Mouse (Mus musculus): ENCODE data around the gene Rubcn. TPM values are rescaled to one million over a fixed set of nuclear protein-coding genes. Genes with fewer than 3 reads are reported as not detected.
"Not testable (repeated sequence)": the region's sequence is repeated elsewhere in the genome, so short reads cannot be mapped to it uniquely, and the experiment has no call there.

The Rubcn gene
- polyA plus RNA-seq, 1 experiment from 2014 or later = 24.2 TPM

DNA sequence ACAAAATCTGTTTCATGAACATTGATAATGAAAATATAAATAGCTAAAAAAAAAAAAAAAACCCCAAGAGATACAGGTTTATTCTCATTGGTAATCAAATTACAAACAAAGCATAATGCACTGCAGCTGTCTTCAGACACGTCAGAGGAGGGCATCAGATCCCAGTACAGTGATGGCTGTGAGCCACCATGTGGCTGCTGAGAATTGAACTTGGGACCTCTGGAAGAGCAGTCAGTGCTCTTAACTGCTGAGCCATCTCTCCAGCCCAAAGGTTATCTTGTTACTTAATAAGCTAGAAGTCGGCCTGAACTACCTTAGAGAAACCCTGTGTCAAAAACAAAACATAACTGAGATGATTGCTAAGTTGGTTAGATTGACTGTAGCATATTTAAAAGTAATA lies 12.3 kb upstream of the Rubcn start:
- WGBS = 57% methylated on average over 2 of the region's 2 CpGs
- Histone ChIP-seq H3K9ac (no peak overlapping the region), H3K36me3 (peaks cover 50% of the 10 kb centered on the region), H3K27me3 (no peaks in the 10 kb centered on the region), H3K4me1 (no peaks in the 10 kb centered on the region), H3K4me3 (no peak overlapping the region), H3K9me3 (no peaks in the 10 kb centered on the region), H3K27ac (no peak overlapping the region), H3K4me2 (no peak overlapping the region)
- no peak for ATAC-seq (ENCODE audit: insufficient number of reproducible peaks, low FRiP score, low TSS enrichment, low read depth)

GRCm38 (mm10) chr16:32887996-32888395 lies 10.4 kb upstream of the Rubcn start:
- WGBS = 87% methylated on average over 7 of the region's 7 CpGs
- Histone ChIP-seq H3K4me1 (no peaks in the 10 kb centered on the region), H3K4me3 (no peak overlapping the region), H3K27ac (no peak overlapping the region), H3K4me2 (no peak overlapping the region), H3K9me3 (no peaks in the 10 kb centered on the region), H3K36me3 (peaks cover 39% of the 10 kb centered on the region), H3K27me3 (no peaks in the 10 kb centered on the region), H3K9ac (no peak overlapping the region)
- ATAC-seq (ENCODE audit: insufficient number of reproducible peaks, low FRiP score, low TSS enrichment, low read depth) = no peak

DNA sequence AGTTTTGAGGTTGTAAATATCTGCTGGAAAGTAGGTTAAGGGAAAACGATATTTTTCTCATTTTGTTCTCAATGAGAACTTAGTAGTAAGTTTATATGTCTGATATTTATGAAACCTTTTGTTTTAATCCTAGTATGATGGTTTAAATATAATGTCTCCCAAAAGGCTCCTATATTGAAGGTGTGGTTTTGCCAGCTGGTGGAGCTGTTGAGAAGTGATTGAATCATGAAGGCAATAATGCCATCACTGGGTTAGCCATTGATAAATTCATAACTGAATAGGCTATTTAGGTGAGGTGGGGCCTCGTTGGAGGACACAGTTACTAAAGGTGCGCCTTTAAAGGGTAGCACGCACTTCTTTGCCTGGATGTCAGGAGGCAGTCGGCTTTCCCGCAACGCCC lies 4.0 kb upstream of the Rubcn start:
- ATAC-seq (ENCODE audit: insufficient number of reproducible peaks, low FRiP score, low TSS enrichment, low read depth) = no peak
- 75% methylated on average over 7 of the region's 7 CpGs for WGBS
- no peak overlapping the region for H3K4me2 ChIP-seq

DNA sequence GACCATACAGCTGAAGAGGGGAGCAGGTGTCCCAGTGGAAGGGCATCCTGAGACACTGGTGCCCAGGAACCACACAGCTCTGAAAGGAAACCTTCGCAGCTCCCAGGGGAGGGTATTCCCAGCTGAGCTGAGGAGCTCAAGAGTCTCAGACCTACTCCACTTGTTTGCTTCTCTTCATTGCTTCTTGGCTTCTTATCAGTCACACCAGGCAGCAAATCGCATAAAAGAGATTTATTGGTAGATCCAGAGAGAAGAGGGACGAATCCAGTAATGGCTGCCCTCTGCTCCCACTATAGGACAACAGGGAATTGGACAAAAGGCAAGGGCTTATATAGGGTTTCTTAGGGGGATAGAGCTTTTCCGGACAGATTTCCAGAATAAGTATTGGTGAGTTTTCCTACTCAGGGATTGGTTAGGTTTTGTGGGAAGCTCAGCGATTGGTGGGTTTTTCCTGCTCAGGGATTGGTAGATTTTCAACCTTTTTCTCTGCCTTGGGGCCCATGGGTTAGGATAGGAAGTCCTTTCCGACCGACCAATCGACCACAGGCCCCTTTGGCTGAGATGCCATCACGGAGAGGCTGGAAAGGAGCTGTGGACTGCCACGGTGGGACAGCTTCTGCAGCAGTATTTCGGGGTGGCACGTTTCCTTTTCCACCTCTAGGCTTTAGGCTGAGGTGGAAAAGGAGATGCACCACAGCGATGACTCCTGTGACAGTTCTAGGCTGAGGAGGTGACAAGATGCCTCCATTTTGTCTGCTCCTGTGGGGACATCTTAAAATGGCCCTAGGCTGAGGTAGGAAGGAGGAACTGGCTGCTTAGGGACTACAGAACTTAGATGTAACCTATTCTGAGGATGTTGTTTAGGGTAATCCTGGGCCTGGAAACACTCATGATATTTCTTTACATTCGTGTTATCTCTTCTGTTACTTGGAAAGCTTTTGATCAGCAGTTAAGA lies 1.7 kb upstream of the Rubcn start:
- H3K27me3 ChIP-seq = no peaks in the 10 kb centered on the region
- H3K4me1 ChIP-seq = peaks cover 20% of the 10 kb centered on the region
- no peak overlapping the region for H3K9ac ChIP-seq
- 84% methylated on average over 14 of the region's 14 CpGs for WGBS
- peak overlapping the region; percentile 75 for H3K4me2 ChIP-seq
- no peaks in the 10 kb centered on the region for H3K36me3 ChIP-seq
- no peaks in the 10 kb centered on the region for H3K9me3 ChIP-seq
- no peak for ATAC-seq (ENCODE audit: insufficient number of reproducible peaks, low FRiP score, low TSS enrichment, low read depth)
- H3K4me3 ChIP-seq = peak overlapping the region; percentile 87
- H3K27ac ChIP-seq = no peak overlapping the region

More for the DNA sequence above, 4.0 kb upstream of the Rubcn start:
- Histone ChIP-seq H3K4me3 (no peak overlapping the region), H3K9me3 (no peaks in the 10 kb centered on the region), H3K27me3 (no peaks in the 10 kb centered on the region), H3K27ac (no peak overlapping the region), H3K9ac (no peak overlapping the region), H3K4me1 (peaks cover 20% of the 10 kb centered on the region), H3K36me3 (0 out of 2 replicates have a peak, but pooled peaks cover 7% of the 10 kb centered on the region)

GRCm38 (mm10) chr16:32878157-32878598 lies 612 bp upstream of the Rubcn start:
- Histone ChIP-seq H3K27ac (peak overlapping the region; percentile 92), H3K4me2 (peak overlapping the region; percentile 75), H3K27me3 (no peaks in the 10 kb centered on the region), H3K36me3 (no peaks in the 10 kb centered on the region), H3K9ac (peak overlapping the region; percentile 82), H3K4me1 (peaks cover 20% of the 10 kb centered on the region), H3K4me3 (peak overlapping the region; percentile 87), H3K9me3 (no peaks in the 10 kb centered on the region)
- peak; percentile 8; the same call in 1 of the 2 replicates for ATAC-seq (ENCODE audit: insufficient number of reproducible peaks, low FRiP score, low TSS enrichment, low read depth)
- WGBS = under 1% methylated on average over 33 of the region's 34 CpGs

GRCm38 (mm10) chr16:32876831-32877230 lies 735 bp downstream of the Rubcn start:
- Histone ChIP-seq H3K4me1 (peaks cover 19% of the 10 kb centered on the region), H3K27ac (peak overlapping the region; percentile 92; the same call in 1 of the 2 replicates), H3K4me2 (peak overlapping the region; percentile 75), H3K4me3 (peak overlapping the region; percentile 87), H3K27me3 (no peaks in the 10 kb centered on the region), H3K9ac (peak overlapping the region; percentile 82; the same call in 1 of the 2 replicates), H3K36me3 (no peaks in the 10 kb centered on the region), H3K9me3 (no peaks in the 10 kb centered on the region)
- ATAC-seq (ENCODE audit: insufficient number of reproducible peaks, low FRiP score, low TSS enrichment, low read depth) = no peak
- WGBS = 18% methylated on average over 9 of the region's 9 CpGs

DNA sequence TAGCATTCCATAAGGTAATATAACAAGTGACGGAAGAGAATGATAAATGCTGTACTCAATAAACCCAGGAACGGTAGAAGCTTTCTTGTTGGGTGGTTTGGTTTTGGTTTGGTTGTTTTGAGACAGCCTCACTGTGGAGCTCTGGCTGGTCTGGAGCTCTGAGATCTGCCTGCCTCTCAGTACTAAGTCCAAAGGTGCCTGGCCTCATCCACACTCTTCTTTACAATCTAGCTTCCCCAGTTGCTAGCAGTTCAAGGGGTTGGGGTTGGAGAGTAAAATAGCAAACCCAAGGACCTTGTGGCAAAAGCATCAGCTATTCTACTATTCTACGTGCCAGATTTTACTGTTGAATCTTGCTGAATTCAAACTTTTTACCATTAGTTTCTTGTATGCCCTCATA lies 1.7 kb downstream of the Rubcn start:
- Histone ChIP-seq H3K27me3 (no peaks in the 10 kb centered on the region), H3K4me2 (no peak overlapping the region), H3K36me3 (no peaks in the 10 kb centered on the region), H3K27ac (no peak overlapping the region), H3K4me1 (peaks cover 17% of the 10 kb centered on the region), H3K9ac (no peak overlapping the region), H3K9me3 (no peaks in the 10 kb centered on the region), H3K4me3 (no peak overlapping the region)
- 92% methylated on average over 3 of the region's 3 CpGs for WGBS
- no peak for ATAC-seq (ENCODE audit: insufficient number of reproducible peaks, low FRiP score, low TSS enrichment, low read depth)

- peaks cover 13% of the 10 kb centered on the region for H3K4me1 ChIP-seq
- H3K27me3 ChIP-seq; H3K4me3 ChIP-seq; H3K36me3 ChIP-seq; H3K4me2 ChIP-seq; ATAC-seq (ENCODE audit: insufficient number of reproducible peaks, low FRiP score, low TSS enrichment, low read depth); H3K9me3 ChIP-seq; H3K9ac ChIP-seq; H3K27ac ChIP-seq: not testable (repeated sequence)
- WGBS = 76% methylated on average over 1 of the region's 1 CpGs
Measured at GRCm38 (mm10) chr16:32875281-32875680, 2.3 kb downstream of the Rubcn start.

- no peaks in the 10 kb centered on the region for H3K9me3 ChIP-seq
- H3K4me2 ChIP-seq = no peak overlapping the region
- no peaks in the 10 kb centered on the region for H3K36me3 ChIP-seq
- H3K4me3 ChIP-seq = no peak overlapping the region
- H3K27ac ChIP-seq = no peak overlapping the region
- H3K9ac ChIP-seq = no peak overlapping the region
- no peaks in the 10 kb centered on the region for H3K27me3 ChIP-seq
- ATAC-seq (ENCODE audit: insufficient number of reproducible peaks, low FRiP score, low TSS enrichment, low read depth) = no peak
- 53% methylated on average over 3 of the region's 3 CpGs for WGBS
- peaks cover 7% of the 10 kb centered on the region for H3K4me1 ChIP-seq
Measured at GRCm38 (mm10) chr16:32873366-32873765, 4.2 kb downstream of the Rubcn start.

- H3K4me3 ChIP-seq = no peak overlapping the region
- no peak for ATAC-seq (ENCODE audit: insufficient number of reproducible peaks, low FRiP score, low TSS enrichment, low read depth)
- no peaks in the 10 kb centered on the region for H3K36me3 ChIP-seq
- peaks cover 17% of the 10 kb centered on the region for H3K4me1 ChIP-seq
- no peaks in the 10 kb centered on the region for H3K9me3 ChIP-seq
- no peak overlapping the region for H3K27ac ChIP-seq
- WGBS = 64% methylated on average over 5 of the region's 5 CpGs
- no peak overlapping the region for H3K9ac ChIP-seq
- H3K4me2 ChIP-seq = no peak overlapping the region
- no peaks in the 10 kb centered on the region for H3K27me3 ChIP-seq
Measured at GRCm38 (mm10) chr16:32870231-32870630, 7.3 kb downstream of the Rubcn start.

GRCm38 (mm10) chr16:32867919-32868552 lies 9.5 kb downstream of the Rubcn start:
- Histone ChIP-seq H3K27me3 (no peaks in the 10 kb centered on the region), H3K27ac (peak overlapping the region; percentile 88), H3K4me3 (peak overlapping the region; percentile 94), H3K4me2 (peak overlapping the region; percentile 85), H3K9me3 (no peaks in the 10 kb centered on the region), H3K4me1 (peaks cover 17% of the 10 kb centered on the region), H3K9ac (peak overlapping the region; percentile 74), H3K36me3 (peaks cover 5% of the 10 kb centered on the region; the same call in 1 of the 2 replicates)
- peak; percentile 97 for ATAC-seq (ENCODE audit: insufficient number of reproducible peaks, low FRiP score, low TSS enrichment, low read depth)
- under 1% methylated on average over 35 of the region's 35 CpGs for WGBS

- H3K4me3 ChIP-seq = no peak overlapping the region; the same call in 1 of the 2 replicates
- WGBS = 81% methylated on average over 5 of the region's 5 CpGs
- ATAC-seq (ENCODE audit: insufficient number of reproducible peaks, low FRiP score, low TSS enrichment, low read depth) = no peak
Measured at GRCm38 (mm10) chr16:32866713-32867112, 10.9 kb downstream of the Rubcn start.

More at GRCm38 (mm10) chr16:32866713-32867112, 10.9 kb downstream of the Rubcn start:
- Histone ChIP-seq H3K36me3 (peaks cover 5% of the 10 kb centered on the region; the same call in 1 of the 2 replicates), H3K27me3 (no peaks in the 10 kb centered on the region), H3K9me3 (no peaks in the 10 kb centered on the region), H3K27ac (no peak overlapping the region), H3K4me1 (peaks cover 17% of the 10 kb centered on the region), H3K4me2 (peak overlapping the region; percentile 85; the same call in 1 of the 2 replicates), H3K9ac (no peak overlapping the region)
